Mouse (Mus musculus) fibroblast of lung, adult 2 months (primary cell): ENCODE measurements at regions not wholly inside any gene's neighbourhood (a gene's known extent, or its start where the extent isn't known, plus 50 kb on each side); places are given as distances from the start of the nearest gene placed in this dataset.
"Not testable (repeated sequence)": the region's sequence is repeated elsewhere in the genome, so short reads cannot be mapped to it uniquely, and the experiment has no call there.

Experiments used
- DNase-seq: peaks from one replicate; pipeline ENCODE4 v3.0.0-alpha.2; 2011; ENCODE audit warnings: low read depth

DNA sequence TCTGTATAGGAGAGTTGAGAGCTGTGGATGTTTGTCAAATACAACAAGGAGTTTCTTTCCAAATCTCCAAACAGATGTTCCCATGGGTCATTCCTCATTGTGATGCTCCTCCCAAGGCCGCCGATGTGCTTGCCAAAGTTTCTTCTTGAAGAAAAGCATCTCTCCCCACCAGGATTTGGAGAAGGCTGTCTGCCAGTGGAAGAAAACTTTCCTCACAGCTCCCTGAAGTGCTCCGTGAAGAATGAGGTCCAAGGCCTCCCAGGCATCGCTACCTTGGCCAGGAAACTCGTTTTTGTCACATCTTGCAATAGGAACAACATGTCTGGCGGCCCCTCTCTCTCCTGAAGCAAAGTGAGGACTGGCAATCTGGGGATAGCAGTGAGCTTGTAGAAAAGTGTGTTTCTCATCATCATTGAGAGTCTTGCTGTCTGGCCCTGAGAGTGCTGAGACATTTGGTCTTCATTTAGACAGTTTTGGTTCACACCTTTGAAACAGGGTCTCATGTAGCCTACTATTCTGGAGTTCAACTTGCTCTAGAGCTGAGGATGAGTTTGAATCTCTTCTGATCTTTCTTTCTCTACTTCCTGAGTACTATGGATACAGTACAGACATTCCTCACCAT, 386.9 kb upstream of the Klhl29 start:
- no peak for DNase-seq

DNA sequence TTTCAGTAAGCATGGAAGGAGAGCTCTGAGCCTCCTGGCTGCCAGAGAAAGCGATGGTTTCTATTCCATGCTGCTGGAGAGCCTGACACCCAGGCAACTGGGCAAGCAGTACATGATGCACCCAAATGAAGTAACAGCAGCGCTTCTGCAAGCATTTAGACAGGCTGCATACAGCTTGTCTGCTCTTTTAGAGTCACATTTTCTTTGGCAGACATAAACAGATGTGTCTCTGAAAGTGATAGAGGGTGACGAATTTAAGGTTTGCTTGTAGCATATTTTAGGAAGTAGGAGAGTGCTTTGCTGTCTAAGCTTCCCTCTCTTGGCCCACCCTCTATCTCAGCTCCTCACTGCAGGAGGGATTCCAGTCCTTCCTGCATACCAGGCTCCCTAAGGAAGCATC, 384.0 kb upstream of the Klhl29 start:
- no peak for DNase-seq

DNA sequence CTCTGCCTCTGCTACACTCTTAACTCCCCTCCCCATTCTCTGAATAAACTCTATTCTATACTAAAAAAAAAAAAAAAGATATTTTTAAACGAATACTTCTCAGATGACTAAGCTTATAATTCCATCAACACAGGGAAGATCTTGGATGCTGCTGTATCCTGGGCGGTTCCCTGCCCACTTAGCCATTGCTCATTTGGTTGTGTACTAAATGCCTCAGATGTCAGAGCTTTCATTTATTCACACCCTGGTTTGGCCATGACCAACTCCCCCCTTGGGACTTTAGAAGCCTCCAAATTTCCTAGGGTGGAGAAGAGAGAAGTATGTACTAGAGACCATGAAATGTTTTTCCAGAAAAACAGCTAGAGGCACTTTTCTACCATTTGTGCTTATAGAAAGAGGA, 382.3 kb upstream of the Klhl29 start:
- no peak for DNase-seq

DNA sequence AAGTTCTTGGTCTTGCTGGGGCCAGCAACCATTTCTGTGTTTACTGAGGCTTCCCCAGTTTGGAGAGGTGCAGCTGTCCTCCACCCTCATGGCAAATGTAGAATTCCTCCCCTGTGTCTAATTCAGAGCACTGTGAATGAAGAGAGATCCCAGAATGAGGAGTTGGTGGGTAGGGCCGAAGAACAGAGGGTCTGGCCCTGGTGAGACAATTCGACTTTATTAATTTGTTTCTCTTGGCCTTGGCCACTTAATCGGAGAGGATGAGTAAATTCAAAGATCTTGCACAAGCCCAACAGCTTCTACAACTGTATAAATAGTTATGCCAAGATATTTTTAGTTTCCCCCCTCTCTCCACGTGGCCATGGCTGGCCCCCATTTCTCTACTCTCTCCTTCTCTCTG, 381.9 kb upstream of the Klhl29 start:
- DNase-seq: no peak

DNA sequence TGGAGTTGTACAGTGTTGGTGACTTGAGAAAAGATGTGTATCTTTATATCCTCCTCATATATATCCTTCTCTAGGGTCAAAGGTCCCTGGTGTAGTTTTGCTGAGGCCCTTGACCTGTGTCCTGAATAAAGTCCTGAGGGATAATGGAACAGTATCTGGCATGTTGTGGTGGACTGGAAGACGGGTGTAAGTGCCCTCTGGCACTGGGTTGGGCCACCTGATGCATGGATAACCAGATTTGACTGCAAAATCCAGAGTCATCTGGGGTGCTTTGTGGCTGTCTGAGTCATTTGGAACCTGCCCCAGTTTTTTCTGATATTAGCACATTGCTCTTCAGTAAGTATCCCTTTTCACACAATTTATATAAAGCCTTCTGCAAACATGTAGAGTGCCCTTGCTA, 378.3 kb upstream of the Klhl29 start:
- DNase-seq: no peak

DNA sequence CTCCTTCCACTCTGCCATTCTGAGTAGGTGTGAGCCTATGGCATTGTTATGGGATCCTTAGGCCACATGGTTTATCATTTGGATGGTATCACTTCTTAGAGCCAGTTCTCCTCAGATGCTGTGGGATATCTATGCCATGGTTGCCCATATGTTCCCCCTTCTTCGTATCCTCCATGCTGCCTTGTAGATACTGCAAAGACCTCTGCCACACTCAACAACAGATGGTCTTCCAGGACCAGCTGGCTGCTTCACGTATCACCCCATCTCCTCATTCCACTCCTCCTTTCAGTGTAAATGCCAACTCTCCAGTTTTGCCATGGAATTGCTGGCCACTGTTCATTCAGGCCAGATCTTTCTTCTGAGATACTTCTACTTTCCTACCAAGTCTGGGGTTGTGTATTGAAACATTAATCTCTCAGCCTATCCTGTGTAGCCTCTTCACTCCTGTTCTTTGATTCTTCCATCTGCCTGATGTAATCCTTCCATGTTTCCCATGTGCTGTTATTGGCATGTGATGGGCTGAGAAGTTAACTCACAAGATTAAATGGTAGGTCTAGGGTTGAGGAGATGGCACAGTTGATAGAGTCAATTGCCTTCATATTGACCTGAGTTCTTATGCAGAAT, 368.7 kb upstream of the Klhl29 start:
- no peak for DNase-seq

DNA sequence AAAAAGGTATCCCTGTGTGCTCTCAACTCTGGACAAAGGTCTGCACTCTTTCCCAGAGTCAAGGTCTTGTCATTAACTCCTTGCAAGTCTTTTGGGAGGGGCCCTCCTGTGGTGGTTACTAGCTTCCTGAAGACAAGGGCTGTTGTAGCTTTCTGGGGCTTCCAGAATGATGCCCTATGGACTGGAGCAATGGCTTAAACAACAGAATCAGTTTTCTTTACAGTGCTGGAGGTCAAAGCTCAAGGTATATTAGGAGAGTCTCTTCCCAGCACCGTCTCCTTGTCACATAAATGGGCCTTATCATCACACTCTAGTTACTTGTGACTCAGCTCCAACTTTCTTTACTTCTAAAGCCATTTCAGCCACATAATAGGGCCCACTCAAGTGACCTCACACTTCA, 360.6 kb upstream of the Klhl29 start:
- DNase-seq: no peak

DNA sequence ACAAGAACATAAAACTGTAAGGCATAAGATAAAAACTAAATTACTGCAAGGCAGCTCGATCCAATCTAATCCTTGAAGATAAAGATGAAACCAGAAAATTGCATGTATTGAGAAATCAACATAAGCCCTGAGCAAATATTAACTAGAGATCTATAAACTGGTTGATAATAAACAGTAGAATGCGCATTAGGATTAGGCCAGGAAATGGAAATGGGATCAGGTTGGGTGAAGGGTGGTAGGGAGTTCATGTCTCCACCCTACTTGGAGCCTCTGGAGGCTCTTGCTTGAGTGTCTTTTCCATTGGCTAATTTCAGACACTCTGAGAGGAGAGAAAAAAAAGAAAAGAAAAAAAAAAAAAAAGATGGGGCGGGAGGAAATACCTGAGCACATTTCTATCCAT, 359.4 kb upstream of the Klhl29 start:
- no peak for DNase-seq

DNA sequence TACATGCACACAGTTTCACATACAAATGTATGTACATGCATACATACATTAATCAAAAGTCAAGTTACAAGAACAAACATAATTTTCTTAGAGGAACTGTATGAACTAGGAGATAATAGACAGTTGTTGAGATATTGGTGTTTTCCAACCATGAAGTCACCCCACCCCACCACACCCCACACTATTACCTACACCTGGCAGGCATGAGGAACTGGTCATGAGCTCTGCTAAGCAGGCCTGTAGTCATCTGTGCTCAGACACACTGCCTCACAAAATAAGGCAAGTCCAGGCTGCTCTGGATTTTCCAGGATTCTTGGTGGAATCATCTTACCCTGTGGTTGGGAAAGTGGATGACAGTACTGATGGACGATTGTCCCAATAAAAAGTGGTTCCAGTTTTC, 347.6 kb upstream of the Klhl29 start:
- DNase-seq: no peak

DNA sequence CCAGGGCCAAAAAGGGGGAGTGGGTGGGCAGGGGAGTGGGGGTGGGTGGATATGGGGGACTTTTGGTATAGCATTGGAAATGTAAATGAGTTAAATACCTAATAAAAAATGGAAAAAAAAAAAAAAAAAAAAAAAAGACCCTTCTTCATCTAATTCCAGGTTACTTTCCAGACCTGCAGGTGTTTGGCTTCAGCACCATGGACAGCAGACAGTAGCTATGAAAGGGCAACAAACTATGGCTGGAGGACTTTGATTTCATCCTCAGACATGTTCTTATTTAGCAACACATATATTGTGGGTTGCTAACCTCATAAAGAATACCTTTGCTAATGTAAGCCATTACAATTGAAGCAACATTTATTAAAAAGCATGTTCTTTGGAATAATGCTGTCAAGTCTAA, 342.0 kb upstream of the Klhl29 start:
- DNase-seq: not testable (repeated sequence)

DNA sequence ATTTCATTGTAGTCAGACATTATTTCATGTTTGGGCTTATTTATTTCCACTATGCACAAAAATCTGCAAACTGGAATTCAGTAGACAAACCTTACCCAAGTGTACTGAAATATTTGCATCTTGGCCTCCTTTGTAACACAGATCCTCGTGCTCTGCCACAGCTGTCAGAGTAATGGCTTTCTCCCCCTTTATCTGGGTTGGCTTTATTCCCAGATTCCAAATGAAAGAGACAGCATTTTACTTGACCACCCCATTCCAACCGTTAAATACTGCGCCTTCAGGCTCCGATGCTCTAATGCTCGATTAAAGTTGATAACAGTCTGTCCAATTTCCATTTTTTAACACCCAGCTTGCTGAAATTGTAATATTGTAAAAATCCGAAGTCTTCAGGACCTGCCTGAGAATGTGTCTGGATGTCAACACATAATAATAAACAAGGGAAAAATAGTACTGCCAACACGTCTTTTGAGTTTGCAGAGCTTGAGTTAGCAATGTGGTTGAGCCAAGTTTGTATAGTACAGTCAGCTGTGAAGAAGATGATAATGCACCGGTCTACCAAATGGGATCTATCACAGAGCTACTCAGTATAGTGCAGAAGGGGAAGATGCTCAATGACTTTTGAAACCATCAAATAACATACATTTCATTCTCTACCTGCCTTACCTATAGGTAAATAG, 323.4 kb upstream of the Klhl29 start:
- no peak for DNase-seq

DNA sequence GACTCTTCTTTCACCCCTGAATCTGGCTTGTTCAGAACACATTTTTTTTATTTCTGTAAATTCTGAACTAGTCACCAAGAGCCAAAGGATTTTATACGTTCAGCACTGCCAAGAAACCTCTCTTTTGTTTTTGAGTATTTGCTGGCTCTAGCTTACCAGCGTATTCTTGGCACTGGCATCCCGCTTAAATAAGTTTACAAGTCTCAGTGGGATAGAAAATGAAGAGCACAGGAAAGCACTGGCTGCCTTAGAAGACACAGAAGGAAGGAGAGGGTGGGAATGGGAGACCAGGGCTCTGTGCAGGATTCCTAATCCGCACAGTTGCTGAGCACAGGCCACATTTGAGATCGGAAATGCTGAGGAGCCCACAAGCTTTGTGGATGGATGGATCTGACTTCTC, 306.7 kb upstream of the Klhl29 start:
- DNase-seq: no peak

DNA sequence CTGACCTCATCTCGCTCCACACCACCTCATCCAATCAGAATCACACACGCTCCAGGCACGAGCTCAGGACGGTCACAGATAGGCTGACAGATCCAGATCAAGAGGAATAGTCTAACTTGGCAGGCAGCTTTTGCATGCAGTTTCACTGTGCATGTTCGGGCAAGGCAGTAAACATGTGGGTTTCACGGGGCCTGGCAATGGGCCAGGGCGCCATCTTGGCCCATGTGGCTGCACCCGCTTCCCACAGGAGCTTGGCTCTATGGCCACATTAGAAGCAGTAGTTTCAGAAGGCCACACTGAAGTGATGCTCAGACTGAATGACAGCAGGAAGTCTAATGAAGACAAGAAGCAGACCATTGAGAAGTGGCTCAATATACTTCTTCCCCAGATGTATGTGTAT, 302.6 kb upstream of the Klhl29 start:
- DNase-seq: not testable (repeated sequence)

DNA sequence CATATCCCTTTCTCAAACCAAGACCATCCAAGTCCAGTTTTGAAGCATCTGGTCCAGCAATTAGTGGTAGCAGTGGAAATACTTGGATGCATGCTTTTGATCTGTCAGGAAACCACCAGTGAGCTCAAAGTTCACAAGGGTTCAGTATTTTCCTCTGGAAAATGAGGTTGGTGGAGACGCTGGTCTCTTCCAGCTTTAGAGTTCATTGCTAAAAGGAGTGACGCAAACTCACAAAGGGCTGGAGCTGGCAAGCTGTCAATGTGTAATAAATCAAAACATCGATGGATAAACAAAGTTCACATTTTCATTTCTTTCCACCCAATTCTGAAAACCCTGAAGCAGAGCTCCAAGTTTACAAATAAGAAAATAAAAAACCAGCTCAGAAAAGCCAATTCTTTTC, 293.0 kb upstream of the Klhl29 start:
- peak; percentile 9 for DNase-seq

DNA sequence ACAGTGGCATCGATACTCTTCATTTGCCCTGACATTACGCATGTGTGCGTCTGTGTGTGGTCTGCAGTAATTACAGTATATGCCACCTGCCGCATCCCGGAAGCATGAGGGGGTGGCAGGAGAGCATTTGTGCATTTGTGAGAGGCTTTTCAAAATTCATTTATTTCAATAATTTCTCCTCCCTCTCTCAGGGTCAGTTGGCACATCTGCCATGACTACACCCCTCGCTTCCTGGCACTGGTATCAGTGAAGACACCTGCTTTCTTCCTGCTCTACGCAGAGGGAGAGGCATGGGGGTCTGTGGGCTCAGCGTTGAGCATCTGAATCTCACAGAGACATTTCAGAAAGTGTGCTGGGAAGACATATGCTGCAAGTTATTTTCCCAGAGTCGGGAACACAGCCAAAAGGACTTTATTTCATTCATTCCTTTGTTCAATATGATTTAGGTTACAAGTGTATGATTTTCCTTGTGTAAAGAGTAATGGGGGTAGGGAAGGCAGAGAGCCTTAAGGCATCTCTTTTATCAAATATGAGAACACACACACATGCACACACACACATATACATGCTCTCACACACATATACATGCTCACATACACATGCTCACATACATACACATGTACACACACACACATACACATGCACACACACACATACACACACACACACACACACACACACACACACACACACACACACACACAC, 262.2 kb upstream of the Klhl29 start:
- no peak for DNase-seq

DNA sequence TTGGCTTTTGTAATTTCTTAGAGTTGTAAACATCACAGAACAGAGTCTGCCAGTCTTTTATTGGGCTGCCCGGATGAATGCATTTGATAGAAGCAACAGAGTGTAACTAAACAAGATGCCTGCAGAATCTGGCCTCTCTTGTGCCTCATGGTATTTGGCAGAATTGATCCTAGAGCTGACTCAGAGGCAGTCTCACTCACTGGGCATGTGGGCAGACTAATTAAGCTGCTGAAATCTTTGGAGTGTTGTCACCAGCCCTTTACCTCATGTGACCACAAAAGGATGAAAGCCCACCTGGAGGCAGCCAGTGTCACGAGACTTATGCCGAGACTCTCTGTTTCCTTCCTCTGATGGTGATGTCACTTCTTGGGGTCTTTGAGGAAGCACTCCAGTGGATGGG, 258.5 kb upstream of the Klhl29 start:
- no peak for DNase-seq

DNA sequence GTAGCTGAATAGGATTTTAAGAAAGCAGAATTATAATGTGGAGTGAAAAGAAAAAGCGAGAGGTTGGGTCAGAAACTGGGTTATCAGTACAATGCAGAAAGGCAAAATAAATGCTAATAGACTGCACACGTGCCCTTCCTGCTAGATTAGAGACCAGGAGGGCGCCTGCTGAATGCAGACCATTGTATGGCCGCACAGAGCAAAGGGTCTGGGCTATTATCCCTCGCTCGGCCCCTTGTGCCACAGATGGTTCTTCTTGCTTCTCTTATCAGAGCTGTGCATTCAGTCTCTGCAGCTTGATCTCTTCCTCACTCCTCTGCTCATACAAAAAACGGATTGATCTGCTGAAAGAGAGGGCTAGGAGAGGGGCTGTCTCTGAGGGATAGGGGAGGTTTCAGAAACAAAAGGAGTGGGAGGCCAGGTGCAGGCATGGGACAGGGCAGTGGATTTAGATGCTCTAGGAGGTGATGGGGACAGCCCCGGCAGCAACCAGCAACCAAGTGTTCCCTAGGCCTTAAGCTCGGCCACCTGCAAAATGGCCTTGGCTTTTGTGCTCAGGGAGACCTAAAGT, 225.7 kb upstream of the Klhl29 start:
- no peak for DNase-seq

DNA sequence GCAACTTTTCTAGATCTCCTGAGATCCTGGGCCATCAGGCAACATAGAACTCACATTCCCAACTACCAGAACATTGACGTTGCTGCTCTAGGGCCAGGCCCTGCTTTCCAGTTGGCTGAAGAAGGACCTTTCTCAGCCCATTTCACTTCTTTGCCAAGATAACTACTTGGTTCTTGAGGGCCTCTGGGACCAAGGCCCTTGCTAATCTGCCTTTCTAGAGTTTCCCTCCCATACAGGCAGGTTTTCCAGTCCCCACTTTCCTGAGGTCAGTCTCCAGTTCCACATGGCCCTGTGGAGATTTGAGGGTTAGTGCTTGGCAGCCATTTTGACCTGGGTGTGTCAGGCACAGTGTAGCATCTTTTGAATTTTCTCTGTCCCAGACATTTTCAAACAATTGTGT, 223.9 kb upstream of the Klhl29 start:
- no peak for DNase-seq

DNA sequence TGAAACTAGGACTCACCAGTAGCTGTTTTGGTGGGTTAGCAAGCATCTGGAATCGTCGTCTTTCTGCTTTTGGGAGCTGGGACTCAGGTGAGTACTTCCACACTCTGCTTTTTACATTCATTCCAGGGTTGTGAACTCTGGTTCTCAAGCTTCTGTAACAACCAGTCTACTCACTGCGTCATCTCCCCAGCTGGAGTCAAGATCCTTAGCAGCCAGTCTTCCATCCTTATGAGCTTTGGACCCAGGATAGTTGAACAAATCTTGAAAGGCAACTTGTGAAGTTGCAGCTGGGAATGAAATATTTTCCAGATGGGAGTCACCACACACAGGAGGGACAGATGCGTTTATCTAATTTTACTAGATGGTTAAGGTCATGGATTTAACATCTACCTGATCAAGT, 223.5 kb upstream of the Klhl29 start:
- DNase-seq: no peak

DNA sequence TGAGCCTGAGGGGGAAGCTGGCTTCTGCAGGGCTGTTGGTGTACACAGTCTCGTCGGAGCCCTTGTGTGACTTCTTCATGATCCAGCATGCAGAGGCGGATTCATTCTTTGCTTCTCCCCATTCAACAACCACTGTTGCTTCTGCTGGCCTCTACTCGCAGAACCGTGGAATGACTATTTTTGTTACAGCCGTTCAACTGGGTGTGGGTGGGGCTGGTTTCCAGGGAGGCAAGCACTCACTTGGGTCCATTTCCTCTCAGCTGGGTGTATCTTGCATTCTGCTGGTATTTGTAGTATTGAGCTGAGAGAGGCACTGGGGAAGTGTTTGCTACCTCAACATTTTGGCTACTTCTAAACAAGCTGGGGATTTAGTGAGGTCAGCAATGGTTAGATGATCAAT, 197.3 kb upstream of the Klhl29 start:
- no peak for DNase-seq

DNA sequence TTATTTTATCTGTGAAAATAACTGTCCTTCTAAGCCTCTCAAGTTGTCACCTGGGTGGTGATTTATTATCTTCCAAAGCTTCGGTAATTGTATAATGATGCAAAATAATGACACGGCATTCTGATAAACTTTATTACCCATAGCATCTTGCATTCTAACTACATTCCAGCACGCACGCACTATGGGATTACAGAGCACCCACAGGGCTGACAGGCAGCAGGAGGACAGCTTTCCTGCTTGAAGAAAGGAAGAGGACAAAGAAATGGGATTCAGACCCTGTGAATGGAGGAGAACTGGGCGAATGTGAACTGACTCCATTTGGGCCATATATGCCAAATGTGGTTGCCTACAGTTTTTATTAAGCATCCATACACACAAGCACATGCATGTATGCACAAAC, 193.5 kb upstream of the Klhl29 start:
- DNase-seq: no peak

DNA sequence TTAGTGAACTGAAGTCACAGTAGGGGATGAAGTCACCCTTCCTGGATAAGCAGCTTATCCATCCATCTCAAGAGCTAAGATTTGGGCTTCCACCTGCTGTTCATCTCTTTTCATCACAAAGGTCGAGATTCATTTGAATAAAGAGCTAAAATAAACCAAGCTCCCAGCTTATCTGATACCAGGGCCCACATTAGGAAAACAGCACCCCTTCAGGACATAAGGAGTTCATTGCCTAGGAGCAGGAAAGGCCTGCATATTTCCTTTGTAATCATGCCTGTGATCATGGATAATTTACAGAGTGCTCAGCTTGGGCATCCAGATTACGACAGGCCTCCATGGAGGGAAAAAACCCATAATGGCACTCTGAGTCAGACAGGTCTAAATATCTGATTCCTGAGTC, 190.7 kb upstream of the Klhl29 start:
- DNase-seq: no peak

DNA sequence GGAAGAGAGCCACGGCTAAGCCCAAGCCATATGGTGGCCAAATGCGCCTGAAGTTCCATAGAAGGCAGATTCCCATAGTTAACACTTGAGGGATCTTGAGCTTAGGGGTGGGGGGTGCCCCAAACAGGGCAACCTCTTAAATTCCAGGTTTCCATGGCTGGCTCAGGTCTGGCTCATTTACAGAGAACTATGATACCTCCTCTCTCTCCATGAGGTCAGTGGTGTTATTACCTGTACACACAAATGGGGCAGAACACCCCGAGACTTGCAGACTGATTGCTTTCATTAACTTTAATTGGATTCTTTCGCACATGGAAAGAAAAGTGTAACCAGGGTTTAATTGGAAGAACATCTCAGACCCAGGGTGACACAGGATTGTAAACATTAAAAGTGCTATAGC, 177.1 kb upstream of the Klhl29 start:
- no peak for DNase-seq
